28 mouse cellular contexts compared by ENCODE assay signal in the genomic region with DNA sequence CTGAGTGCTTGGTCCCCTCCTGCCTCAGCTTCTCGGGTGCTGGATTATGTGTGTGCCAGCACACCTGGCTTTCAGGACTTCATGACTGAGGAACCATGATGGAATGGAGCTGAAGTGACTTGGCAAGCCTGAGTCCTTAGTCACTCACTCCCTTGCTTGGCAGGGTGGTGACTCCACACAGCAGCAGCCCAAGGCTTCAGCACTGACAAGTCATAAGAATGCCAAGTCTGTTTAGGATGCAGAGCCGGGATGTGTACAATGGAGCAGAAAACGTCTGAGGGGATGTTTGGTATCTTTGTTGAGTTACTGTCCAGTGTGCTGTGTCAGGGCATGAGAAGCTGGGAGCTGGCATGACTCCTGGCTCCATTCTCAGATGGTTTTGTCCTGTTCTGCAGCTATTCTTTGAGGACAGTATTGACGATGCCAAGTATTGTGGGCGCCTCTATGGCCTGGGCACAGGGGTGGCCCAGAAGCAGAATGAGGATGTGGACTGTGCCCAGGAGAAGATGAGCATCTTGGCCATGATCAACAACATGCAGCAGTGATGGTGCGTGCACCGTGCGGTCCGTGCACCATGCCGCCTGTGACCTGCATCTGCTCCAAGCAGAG. TPM values are rescaled to one million over a fixed set of nuclear protein-coding genes. Genes with fewer than 3 reads are reported as not detected.
DNase-seq lines count a peak whose midpoint lies in the region; ATAC-seq and TF ChIP-seq lines count a peak whose summit lies in the region.
"Had no signal": no experiment of that assay in that cellular context is flagged by ENCODE, and none has a peak within 500 bp of the region (broad histone marks: within the 10 kb centered on the region; RNA-seq: fewer than 3 reads in every experiment).

No protein-coding gene starts in this region.

- no peak for TF ChIP-seq POLR2A in myocyte (IDR thresholded peaks at IDR 0.05; ENCODE audit: insufficient read length, low read depth)

- H3K4me2 ChIP-seq in hindbrain, embryonic 16.5 days (ENCODE audit: low read length), result no peak overlapping the region
- no peak overlapping the region for H3K4me2 ChIP-seq in hindbrain, embryonic 13.5 days
- H3K4me2 ChIP-seq in midbrain, postnatal 0 days (ENCODE audit: low read depth, low read length, poor library complexity, severe bottlenecking), result no peak overlapping the region
- no peak overlapping the region for H3K4me2 ChIP-seq in midbrain, embryonic 16.5 days (ENCODE audit: low read length)
- H3K4me2 ChIP-seq in myocyte (ENCODE audit: low read depth), result no peak overlapping the region
- H3K4me2 ChIP-seq: embryonic facial prominence, embryonic 15.5 days; heart, embryonic 13.5 days; midbrain, embryonic 13.5 days; neural tube, embryonic 13.5 days had no signal

- H3K36me3 ChIP-seq in hindbrain, embryonic 16.5 days (ENCODE audit: control insufficient read depth, insufficient read depth, low read length), result peaks cover 44% of the 10 kb centered on the region
- peaks cover 95% of the 10 kb centered on the region for H3K36me3 ChIP-seq in hindbrain, embryonic 13.5 days
- peaks cover 65% of the 10 kb centered on the region for H3K36me3 ChIP-seq in midbrain, postnatal 0 days (ENCODE audit: insufficient read depth, low read length)
- peaks cover 26% of the 10 kb centered on the region for H3K36me3 ChIP-seq in midbrain, embryonic 16.5 days (ENCODE audit: control insufficient read depth, insufficient read depth, low read length)
- peaks cover 32% of the 10 kb centered on the region for H3K36me3 ChIP-seq in myocyte (ENCODE audit: control insufficient read depth, insufficient read depth)

- no peaks in the 10 kb centered on the region for H3K79me2 ChIP-seq in myocyte (ENCODE audit: control insufficient read depth, insufficient read depth)

- H3K9me3 ChIP-seq in hindbrain, embryonic 16.5 days (ENCODE audit: control insufficient read depth, low read length), result no peaks in the 10 kb centered on the region
- H3K9me3 ChIP-seq in hindbrain, embryonic 13.5 days, result no peaks in the 10 kb centered on the region
- H3K9me3 ChIP-seq in midbrain, postnatal 0 days (ENCODE audit: low read length), result no peaks in the 10 kb centered on the region
- H3K9me3 ChIP-seq in midbrain, embryonic 16.5 days (replicated peaks; ENCODE audit: control insufficient read depth, low read length, poor library complexity, severe bottlenecking), result no peaks in the 10 kb centered on the region
- H3K9me3 ChIP-seq: embryonic facial prominence, embryonic 15.5 days; forebrain, embryonic 10.5 days; heart, embryonic 13.5 days; midbrain, embryonic 13.5 days; neural tube, embryonic 13.5 days had no signal

- 85% methylated on average over 10 of the region's 10 CpGs for WGBS in hindbrain, embryonic 16.5 days
- WGBS in hindbrain, embryonic 13.5 days, result 92% methylated on average over 10 of the region's 10 CpGs
- WGBS in midbrain, postnatal 0 days, result 76% methylated on average over 9 of the region's 10 CpGs
- WGBS in midbrain, embryonic 16.5 days, result 91% methylated on average over 10 of the region's 10 CpGs

- H3ac ChIP-seq in myocyte (ENCODE audit: control insufficient read depth, insufficient read length), result no peak overlapping the region

- no peak for TF ChIP-seq CTCF in midbrain, postnatal 0 days (IDR thresholded peaks at IDR 0.05)

- H3K27me3 ChIP-seq in hindbrain, embryonic 16.5 days (replicated peaks; ENCODE audit: control insufficient read depth, insufficient read depth, low read length), result no peaks in the 10 kb centered on the region
- H3K27me3 ChIP-seq in hindbrain, embryonic 13.5 days, result no peaks in the 10 kb centered on the region
- no peaks in the 10 kb centered on the region for H3K27me3 ChIP-seq in midbrain, postnatal 0 days (ENCODE audit: insufficient read depth, low read length)
- no peaks in the 10 kb centered on the region for H3K27me3 ChIP-seq in midbrain, embryonic 16.5 days (ENCODE audit: control insufficient read depth, insufficient read depth, low read depth, low read length)
- no peaks in the 10 kb centered on the region for H3K27me3 ChIP-seq in myocyte (ENCODE audit: control insufficient read depth, insufficient read depth, insufficient read length)
- H3K27me3 ChIP-seq: embryonic facial prominence, embryonic 15.5 days; heart, embryonic 13.5 days; midbrain, embryonic 13.5 days; neural tube, embryonic 13.5 days had no signal

- no peak overlapping the region for H3K27ac ChIP-seq in hindbrain, embryonic 16.5 days (ENCODE audit: low read depth, low read length)
- no peak overlapping the region for H3K27ac ChIP-seq in hindbrain, embryonic 13.5 days
- H3K27ac ChIP-seq in midbrain, postnatal 0 days (ENCODE audit: low read depth, low read length), result no peak overlapping the region
- H3K27ac ChIP-seq in midbrain, embryonic 16.5 days (ENCODE audit: low read length), result no peak overlapping the region
- H3K27ac ChIP-seq: embryonic facial prominence, embryonic 15.5 days; forebrain, embryonic 10.5 days; kidney, postnatal 0 days; midbrain, embryonic 13.5 days; neural tube, embryonic 13.5 days had no signal

- 0 out of 2 replicates have a peak, but pooled peaks have one; percentile 7 for ATAC-seq in frontal cortex, adult (ENCODE audit: low TSS enrichment)
- peak; percentile 87 for ATAC-seq in hindbrain, embryonic 16.5 days
- ATAC-seq in hindbrain, embryonic 13.5 days (ENCODE audit: low FRiP score), result no peak
- ATAC-seq in midbrain, postnatal 0 days (ENCODE audit: low FRiP score), result peak; percentile 54; the same call in 1 of the 2 replicates
- ATAC-seq in midbrain, embryonic 16.5 days, result no peak
- ATAC-seq: inflammation-experienced regulatory T-cells, adult 6 months; midbrain, embryonic 13.5 days had no signal

- DNase-seq in frontal cortex, postnatal 25 days (ENCODE audit: low spot score in 2 of 2), result no peak
- DNase-seq in midbrain, postnatal 0 days (ENCODE audit: low spot score), result peak; percentile 60
- DNase-seq in lung, postnatal 25 days (ENCODE audit: low spot score), result no peak
- DNase-seq: cerebellum, adult 9-10 months; heart, postnatal 4 days; kidney, adult 18-20 months; lung, adult 18-20 months; lung, postnatal 10 days; retina, postnatal 1 day; thymus, postnatal 14 days had no signal

- no peak overlapping the region for H3K9ac ChIP-seq in hindbrain, embryonic 16.5 days (ENCODE audit: low read depth, low read length)
- no peak overlapping the region for H3K9ac ChIP-seq in hindbrain, embryonic 13.5 days
- H3K9ac ChIP-seq in midbrain, postnatal 0 days (replicated peaks; ENCODE audit: low read length, poor library complexity, severe bottlenecking), result no peak overlapping the region
- H3K9ac ChIP-seq in midbrain, embryonic 16.5 days (ENCODE audit: low read depth, low read length), result no peak overlapping the region
- H3K9ac ChIP-seq: embryonic facial prominence, embryonic 15.5 days; midbrain, embryonic 13.5 days; neural tube, embryonic 13.5 days had no signal

- no peak overlapping the region for H3K4me3 ChIP-seq in hindbrain, embryonic 16.5 days (ENCODE audit: low read length)
- no peak overlapping the region for H3K4me3 ChIP-seq in hindbrain, embryonic 13.5 days
- no peak overlapping the region for H3K4me3 ChIP-seq in midbrain, postnatal 0 days (ENCODE audit: low read depth, low read length)
- H3K4me3 ChIP-seq in midbrain, embryonic 16.5 days (ENCODE audit: low read depth, low read length), result no peak overlapping the region
- H3K4me3 ChIP-seq in myocyte, result no peak overlapping the region
- H3K4me3 ChIP-seq: embryonic facial prominence, embryonic 15.5 days; forebrain, embryonic 10.5 days; heart, embryonic 13.5 days; midbrain, embryonic 13.5 days; neural tube, embryonic 13.5 days had no signal

- H3K4me1 ChIP-seq in hindbrain, embryonic 16.5 days (ENCODE audit: control insufficient read depth, insufficient read depth, low read depth, low read length), result no peaks in the 10 kb centered on the region
- H3K4me1 ChIP-seq in hindbrain, embryonic 13.5 days (replicated peaks), result no peaks in the 10 kb centered on the region
- H3K4me1 ChIP-seq in midbrain, postnatal 0 days (ENCODE audit: insufficient read depth, low read length), result no peaks in the 10 kb centered on the region
- no peaks in the 10 kb centered on the region for H3K4me1 ChIP-seq in midbrain, embryonic 16.5 days (ENCODE audit: control insufficient read depth, insufficient read depth, low read length)
- H3K4me1 ChIP-seq: embryonic facial prominence, embryonic 15.5 days; forebrain, embryonic 10.5 days; midbrain, embryonic 13.5 days; neural tube, embryonic 13.5 days had no signal

RNA-seq across cellular contexts. Expression of a gene that starts 13.2 kb away (rescaled TPM):
- 96.1 and 103 TPM in 2 replicates for polyA plus RNA-seq in hindbrain, embryonic 16.5 days (2015; fragmentation: Nextera tagmentation; extraction: Ambion mirVana)
- 114 and 117 TPM in 2 replicates for polyA plus RNA-seq in hindbrain, embryonic 13.5 days (2015; fragmentation: Nextera tagmentation; extraction: Ambion mirVana)
- total RNA-seq in midbrain, postnatal 0 days (2014; rRNA removed), result 80.0 and 95.9 TPM in 2 replicates
- 88.7 and 89.2 TPM in 2 replicates for polyA plus RNA-seq in midbrain, postnatal 0 days (2015; fragmentation: Nextera tagmentation; extraction: Ambion mirVana)
- 105 and 113 TPM in 2 replicates for polyA plus RNA-seq in midbrain, embryonic 16.5 days (2015; fragmentation: Nextera tagmentation; extraction: Ambion mirVana)
- 51.2 TPM for polyA plus RNA-seq in myocyte (2012; fragmentation: generic; extraction: Trizol)

RNA-seq across cellular contexts. Expression of a gene that starts 24.2 kb away (rescaled TPM):
- polyA plus RNA-seq in hindbrain, embryonic 16.5 days (2015; fragmentation: Nextera tagmentation; extraction: Ambion mirVana), result 0.13 TPM in 1 of 2 replicates, not detected in the other
- 0.12 TPM in 1 of 2 replicates, not detected in the other for polyA plus RNA-seq in hindbrain, embryonic 13.5 days (2015; fragmentation: Nextera tagmentation; extraction: Ambion mirVana)
- total RNA-seq in midbrain, postnatal 0 days (2014; rRNA removed), result not detected in 2 replicates
- polyA plus RNA-seq in midbrain, postnatal 0 days (2015; fragmentation: Nextera tagmentation; extraction: Ambion mirVana), result not detected in 2 replicates
- polyA plus RNA-seq in midbrain, embryonic 16.5 days (2015; fragmentation: Nextera tagmentation; extraction: Ambion mirVana), result 0.13 TPM in 1 of 2 replicates, not detected in the other
- polyA plus RNA-seq in myocyte (2012; fragmentation: generic; extraction: Trizol), result 0.19 TPM
- total RNA-seq: common myeloid progenitor, adult 5-6 weeks; gastrocnemius, adult 8-10 months; heart, postnatal 4 days; layer of hippocampus, postnatal 10 days; liver, adult 2 months; megakaryocyte progenitor cell, adult 5-6 weeks had no signal
- polyA plus RNA-seq: embryonic facial prominence, embryonic 15.5 days; forebrain, embryonic 10.5 days; heart, embryonic 13.5 days; kidney, postnatal 0 days; limb, embryonic 11.5 days; midbrain, embryonic 13.5 days; neural tube, embryonic 13.5 days had no signal

RNA-seq across cellular contexts. Expression of a gene that starts 51.2 kb away (rescaled TPM):
- polyA plus RNA-seq in hindbrain, embryonic 16.5 days (2015; fragmentation: Nextera tagmentation; extraction: Ambion mirVana), result 12.5 and 13.4 TPM in 2 replicates
- 13.6 and 17.0 TPM in 2 replicates for polyA plus RNA-seq in hindbrain, embryonic 13.5 days (2015; fragmentation: Nextera tagmentation; extraction: Ambion mirVana)
- 19.2 and 24.0 TPM in 2 replicates for total RNA-seq in midbrain, postnatal 0 days (2014; rRNA removed)
- 8.1 and 9.9 TPM in 2 replicates for polyA plus RNA-seq in midbrain, postnatal 0 days (2015; fragmentation: Nextera tagmentation; extraction: Ambion mirVana)
- 12.7 and 13.9 TPM in 2 replicates for polyA plus RNA-seq in midbrain, embryonic 16.5 days (2015; fragmentation: Nextera tagmentation; extraction: Ambion mirVana)
- 18.7 TPM for polyA plus RNA-seq in myocyte (2012; fragmentation: generic; extraction: Trizol)

RNA-seq across cellular contexts. Expression of a gene that starts 54.3 kb away (rescaled TPM):
- polyA plus RNA-seq in hindbrain, embryonic 16.5 days (2015; fragmentation: Nextera tagmentation; extraction: Ambion mirVana), result 90.2 and 92.1 TPM in 2 replicates
- polyA plus RNA-seq in hindbrain, embryonic 13.5 days (2015; fragmentation: Nextera tagmentation; extraction: Ambion mirVana), result 104 and 108 TPM in 2 replicates
- total RNA-seq in midbrain, postnatal 0 days (2014; rRNA removed), result 33.5 and 39.6 TPM in 2 replicates
- 88.3 and 96.2 TPM in 2 replicates for polyA plus RNA-seq in midbrain, postnatal 0 days (2015; fragmentation: Nextera tagmentation; extraction: Ambion mirVana)
- polyA plus RNA-seq in midbrain, embryonic 16.5 days (2015; fragmentation: Nextera tagmentation; extraction: Ambion mirVana), result 88.5 and 93.4 TPM in 2 replicates
- polyA plus RNA-seq in myocyte (2012; fragmentation: generic; extraction: Trizol), result 95.3 TPM

Comparison
In these comparisons a context has a peak if more than half of its experiments do, and no peak if none do; other contexts are left out.
1. ATAC-seq: peak in frontal cortex, adult (single experiment), hindbrain, embryonic 16.5 days (single experiment) and midbrain, postnatal 0 days (single experiment); none in hindbrain, embryonic 13.5 days (single experiment) and midbrain, embryonic 16.5 days (single experiment).